Mouse (Mus musculus) CD4-positive helper T cell, adult 2 months (primary cell): ENCODE measurements around the gene 4930562C15Rik.

Experiments
- DNase-seq: peaks from one replicate; pipeline ENCODE4 v3.0.0-alpha.2; 2012; ENCODE audit warnings: low read depth, missing footprints, low spot score

Gene 4930562C15Rik

DNA sequence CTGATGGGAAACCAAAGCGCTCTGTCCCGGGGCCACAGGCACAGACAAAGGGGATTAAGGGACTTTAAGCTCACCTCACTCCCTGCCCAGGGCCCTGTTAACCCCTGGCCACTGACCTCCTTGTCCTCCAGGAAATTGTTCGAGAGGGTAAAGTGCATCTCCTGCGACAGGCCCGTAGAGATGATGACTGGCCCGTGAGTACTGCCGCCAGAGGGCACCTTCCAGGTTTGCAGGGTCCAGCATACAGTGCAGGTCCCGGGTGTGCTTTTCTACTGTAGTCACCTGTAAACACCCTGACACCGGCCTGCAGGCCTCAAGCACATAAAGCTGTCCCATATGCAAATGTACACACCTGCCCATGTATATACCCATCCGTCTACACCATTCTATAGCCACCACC lies 26.2 kb downstream of the 4930562C15Rik start:
- no peak for DNase-seq

DNA sequence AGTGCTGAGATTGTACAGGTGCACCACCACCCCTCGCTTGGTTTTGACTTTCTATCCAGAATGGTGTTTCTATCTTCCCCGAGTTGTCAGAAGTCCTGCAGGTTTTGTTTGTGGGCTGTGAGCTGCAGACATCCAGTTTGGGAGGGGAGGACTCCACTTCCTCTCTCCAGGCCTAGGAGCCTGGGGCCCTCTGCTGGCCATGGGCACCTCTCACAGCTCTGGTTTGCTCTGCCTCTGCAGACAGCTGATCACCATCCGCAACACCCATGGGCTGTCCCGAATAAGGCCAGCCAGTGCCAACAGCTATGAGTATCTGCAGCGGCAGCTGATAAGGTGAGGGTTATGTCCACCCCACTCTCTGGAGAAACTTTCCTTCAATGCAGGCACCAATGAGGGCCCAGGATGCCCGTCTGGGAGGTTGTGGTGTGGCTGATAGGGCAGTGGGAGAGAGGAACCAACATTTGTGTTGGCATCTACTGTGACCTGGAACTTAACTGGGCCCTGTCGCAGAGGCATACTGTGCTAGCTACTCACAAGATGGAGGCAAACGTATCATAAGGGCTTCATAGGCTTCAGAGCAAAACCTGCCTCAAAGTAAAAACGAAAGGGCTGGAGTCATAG lies 27.8 kb downstream of the 4930562C15Rik start:
- peak; percentile 63 for DNase-seq

DNA sequence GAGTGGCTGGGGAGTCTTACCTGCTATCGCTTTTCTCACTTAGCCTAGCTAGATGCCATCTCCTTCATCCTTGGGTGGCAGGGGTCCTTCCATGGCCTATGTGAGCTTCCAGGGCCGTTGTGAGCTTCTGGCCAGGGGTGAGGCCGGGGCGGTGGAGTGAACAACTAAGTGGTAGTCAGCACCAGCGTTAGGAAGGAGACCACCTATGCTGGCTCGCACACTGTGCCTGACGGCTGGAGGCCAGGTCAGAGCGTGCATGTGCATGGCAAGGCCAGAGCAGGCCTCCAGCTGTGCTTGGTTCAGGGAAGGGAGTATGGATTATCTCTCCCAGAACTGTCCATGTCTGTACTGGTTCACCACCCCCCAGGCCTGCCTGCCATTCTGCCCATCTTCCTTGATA lies 28.5 kb downstream of the 4930562C15Rik start:
- no peak for DNase-seq

DNA sequence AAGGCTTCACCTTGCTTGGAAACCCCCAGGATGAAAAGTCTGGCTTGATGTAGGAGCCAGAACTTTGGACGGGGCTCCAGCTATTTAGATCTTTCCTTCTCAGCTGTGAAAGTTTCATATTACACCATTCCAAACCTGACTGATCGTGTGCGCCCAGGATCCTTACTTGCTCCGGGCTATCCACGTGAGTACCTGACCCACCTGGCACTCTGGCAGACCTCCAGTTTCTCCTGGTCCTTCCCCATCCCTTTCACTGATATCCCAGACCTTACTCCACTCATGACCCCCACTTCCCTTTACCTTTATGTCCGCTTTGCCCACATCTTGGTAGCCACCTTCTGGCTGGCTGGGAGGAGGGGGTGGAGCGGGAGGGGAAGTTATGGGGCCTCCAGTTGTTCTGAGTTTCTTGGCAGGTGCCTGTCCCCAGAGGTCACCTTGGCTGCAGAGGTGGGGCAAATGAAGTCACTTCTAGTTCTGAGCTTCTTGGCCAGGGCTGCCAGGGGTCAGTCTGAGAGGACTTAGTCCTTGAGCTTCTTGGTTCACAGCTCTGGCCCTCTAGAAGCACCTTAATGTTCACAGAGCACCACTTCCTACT lies 31.0 kb downstream of the 4930562C15Rik start:
- no peak for DNase-seq

DNA sequence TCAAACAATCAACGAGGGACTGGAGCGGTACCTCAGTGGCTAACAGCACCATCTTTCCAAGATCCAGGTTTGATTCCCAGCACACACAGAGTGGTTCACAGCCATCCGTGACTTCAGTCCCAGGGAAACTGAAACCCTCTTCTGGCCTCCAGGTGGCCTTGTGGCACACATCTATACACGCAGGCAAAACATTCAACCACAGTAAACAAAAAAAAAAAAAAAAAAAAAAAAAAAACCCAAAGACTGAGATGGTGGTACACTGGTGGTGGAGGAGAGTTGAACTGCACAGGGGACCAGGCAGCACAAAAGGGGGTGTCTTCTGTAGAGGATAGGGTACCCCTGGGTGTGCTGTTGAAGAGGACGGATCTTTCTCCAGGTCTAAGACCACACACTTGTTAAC lies 35.3 kb downstream of the 4930562C15Rik start:
- DNase-seq = no peak

GRCm38 (mm10) chr16:4871926-4872325 lies 36.7 kb downstream of the 4930562C15Rik start:
- no peak for DNase-seq

GRCm38 (mm10) chr16:4875198-4876032 lies 40.2 kb downstream of the 4930562C15Rik start:
- no peak for DNase-seq

GRCm38 (mm10) chr16:4876033-4876680 lies 40.9 kb downstream of the 4930562C15Rik start:
- no peak for DNase-seq

DNA sequence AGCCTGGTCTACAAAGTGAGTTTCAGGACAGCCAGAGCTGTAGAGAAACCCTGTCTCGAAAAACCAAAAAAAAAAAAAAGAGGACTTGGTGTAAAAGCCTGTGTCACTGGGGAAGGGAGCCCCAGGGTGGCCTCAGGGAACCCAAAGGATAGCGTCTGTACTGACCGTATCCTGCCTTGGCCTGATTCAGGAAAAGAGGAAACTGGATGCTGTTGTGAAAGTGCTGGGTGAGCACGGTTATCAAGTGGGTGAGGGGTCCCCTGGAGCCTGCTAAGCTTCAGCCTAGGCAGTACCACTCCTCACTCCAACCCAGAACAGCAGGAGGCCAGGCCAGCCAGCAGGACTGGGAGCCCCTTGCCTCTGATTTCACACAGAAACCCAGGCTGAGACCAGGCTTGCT lies 42.0 kb downstream of the 4930562C15Rik start:
- no peak for DNase-seq

DNA sequence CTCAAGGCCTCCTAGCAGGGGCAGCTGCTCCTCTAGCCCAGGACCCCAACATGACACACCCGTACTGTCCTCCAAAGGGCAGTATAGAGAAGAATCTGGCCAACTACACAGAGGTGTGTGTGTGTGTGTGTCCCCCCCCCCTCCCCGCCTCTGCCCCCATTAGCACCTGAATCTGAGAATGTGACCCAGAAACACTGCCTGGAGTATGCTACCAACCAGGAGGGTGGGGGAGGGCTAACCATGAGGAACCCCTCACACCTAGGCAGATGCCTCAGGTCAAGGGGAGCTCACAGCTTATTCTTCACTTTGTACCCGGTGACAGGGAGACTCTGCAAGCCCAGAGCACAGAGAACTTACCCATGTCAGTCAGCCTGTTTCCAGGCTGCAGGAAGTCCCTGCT lies 42.5 kb downstream of the 4930562C15Rik start:
- DNase-seq = no peak

DNA sequence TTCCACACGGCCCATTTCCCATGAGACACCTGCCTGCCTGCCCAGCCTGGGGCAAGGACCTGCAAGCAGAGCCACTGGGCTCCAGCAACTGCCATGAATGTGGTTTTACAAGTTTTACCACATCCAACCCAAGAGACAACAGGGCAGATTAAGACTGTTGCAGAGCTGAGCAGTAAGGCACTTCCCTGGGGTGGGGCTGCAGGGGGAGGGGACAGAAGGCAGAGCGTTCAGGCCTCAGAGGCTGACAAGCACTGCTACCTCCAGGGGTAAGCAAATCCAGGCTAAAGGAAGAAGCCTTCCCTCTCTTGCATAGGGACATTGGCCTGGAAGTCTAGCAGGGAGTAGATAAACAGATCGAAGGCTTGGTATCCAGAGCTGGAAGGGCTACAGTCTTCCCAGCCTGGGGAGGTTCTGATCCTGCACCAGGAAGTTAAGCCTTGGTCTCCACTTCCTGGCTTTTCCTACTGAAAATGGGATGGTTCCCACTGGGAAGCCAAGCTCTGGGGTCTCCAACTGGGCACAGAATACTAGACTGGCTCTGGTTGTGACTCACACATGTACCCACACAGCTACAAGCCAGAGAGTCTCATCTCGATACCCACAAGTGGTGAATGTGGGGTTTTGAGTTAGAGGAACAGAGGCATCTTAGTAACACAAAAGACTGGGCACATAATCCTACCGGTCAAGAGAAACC lies 43.1 kb downstream of the 4930562C15Rik start:
- peak; percentile 85 for DNase-seq

DNA sequence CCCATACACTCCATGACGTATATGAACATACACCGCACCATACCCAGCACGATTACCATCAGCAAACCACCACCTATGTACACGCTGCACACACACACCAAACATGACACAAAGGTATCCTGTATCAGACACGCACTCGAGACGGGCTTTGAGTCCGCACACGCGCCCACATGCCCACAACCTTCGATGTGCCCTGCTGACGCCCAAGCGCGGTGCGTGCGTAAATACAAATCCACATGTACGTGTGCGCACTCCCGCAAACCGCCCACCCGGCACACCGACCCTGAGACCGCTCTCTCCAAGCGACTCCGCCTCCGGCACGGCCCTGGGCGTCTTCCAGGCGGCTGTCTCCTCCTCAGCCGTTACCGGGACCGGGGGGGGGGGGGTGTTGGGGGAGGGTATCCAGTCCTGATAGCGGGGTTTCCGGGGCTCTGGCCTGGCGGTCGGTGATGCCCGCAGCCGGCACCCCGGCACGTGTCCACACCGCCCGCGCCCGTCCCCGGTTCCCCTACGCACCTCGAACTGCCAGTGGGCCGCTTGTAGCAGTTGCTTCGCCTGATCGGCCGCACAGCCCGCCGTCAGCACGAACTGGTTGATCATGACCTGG lies 44.0 kb downstream of the 4930562C15Rik start:
- DNase-seq = peak; percentile 90

- DNase-seq = peak; percentile 88
Observed at GRCm38 (mm10) chr16:4879708-4880124, 44.5 kb downstream of the 4930562C15Rik start.

DNA sequence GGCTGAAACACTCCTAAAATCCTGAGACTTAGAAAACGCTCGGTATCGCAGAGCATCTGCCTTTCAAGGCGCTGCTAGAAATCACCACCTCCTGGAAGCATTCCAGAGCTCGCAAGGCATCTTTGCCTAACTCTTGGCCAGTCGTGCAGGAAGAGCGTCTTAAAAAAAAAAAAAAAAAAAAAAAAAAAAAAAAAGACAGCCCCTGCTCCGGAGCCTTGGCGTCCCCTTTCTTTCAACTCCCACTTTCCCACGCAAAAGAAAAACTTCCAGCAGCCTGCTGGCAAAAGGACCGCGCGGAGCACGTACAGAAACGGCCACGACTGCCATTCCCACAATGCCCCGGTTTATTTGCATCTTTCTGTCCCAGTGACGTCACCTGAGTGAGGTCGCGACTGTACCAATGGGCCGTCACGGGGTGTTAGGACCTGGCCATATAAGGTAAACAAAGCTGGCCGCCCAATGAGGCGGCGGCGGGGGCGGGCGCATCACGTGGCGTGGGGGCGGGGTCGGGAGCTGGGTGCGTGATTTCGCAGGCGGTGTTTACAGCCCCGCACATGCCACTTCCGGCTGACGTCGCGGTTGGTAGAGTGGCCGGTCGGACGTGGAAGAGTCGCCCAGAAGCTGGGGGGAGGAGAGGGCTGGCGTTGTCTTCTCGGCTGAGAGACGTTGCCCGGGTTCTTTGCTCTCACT lies 45.1 kb downstream of the 4930562C15Rik start, which contains the start of gene Ubald1:
Gene Ubald1 (minus strand): TSS at position 180 of the 690 bp plus-strand sequence.
- peak; percentile 98 for DNase-seq

DNA sequence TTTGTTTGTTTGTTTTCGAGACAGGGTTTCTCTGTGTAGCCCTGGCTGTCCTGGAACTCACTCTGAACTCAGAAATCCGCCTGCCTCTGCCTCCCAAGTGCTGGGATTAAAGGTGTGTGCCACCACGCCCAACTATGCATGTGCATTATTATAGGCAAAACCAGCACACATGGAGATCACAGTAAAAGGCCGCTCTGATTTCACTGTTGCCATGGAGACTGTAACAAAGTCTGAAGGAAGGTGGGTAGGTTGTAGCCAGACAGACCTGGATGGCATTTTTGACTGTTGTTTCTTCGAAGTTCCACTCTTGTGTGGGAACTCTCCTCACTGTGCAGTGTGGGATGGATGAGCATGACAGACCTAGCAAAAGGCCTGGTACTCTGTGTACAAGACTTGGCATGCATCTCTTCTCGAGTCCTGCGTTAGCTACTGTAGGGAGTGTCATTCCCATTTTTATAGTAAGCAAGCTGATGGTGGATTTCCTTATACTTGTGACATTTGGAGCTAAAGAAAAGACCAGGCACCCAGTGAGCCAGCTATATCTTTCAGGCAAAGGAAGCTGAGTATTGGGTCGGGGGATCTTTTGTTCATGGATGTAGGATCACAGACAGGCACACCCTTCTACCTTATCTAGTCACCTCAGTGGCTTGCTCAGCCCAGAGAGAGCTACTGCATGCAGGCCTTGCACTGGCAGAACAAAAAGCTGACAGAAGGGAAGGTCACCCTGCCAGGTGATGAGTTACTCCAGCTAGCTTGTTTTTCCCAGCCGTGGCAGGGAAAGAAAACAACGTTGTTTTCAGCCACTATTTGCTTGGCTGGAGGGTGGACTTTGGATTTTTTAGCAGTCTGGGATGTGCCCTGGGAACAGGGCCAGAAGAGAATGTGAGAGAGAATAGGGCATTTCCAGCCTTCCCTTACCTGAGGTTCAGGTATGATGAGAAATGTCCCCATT lies 46.5 kb downstream of the 4930562C15Rik start:
- DNase-seq = peak; percentile 57

GRCm38 (mm10) chr16:4884930-4885329 lies 49.7 kb downstream of the 4930562C15Rik start:
- DNase-seq = no peak

DNA sequence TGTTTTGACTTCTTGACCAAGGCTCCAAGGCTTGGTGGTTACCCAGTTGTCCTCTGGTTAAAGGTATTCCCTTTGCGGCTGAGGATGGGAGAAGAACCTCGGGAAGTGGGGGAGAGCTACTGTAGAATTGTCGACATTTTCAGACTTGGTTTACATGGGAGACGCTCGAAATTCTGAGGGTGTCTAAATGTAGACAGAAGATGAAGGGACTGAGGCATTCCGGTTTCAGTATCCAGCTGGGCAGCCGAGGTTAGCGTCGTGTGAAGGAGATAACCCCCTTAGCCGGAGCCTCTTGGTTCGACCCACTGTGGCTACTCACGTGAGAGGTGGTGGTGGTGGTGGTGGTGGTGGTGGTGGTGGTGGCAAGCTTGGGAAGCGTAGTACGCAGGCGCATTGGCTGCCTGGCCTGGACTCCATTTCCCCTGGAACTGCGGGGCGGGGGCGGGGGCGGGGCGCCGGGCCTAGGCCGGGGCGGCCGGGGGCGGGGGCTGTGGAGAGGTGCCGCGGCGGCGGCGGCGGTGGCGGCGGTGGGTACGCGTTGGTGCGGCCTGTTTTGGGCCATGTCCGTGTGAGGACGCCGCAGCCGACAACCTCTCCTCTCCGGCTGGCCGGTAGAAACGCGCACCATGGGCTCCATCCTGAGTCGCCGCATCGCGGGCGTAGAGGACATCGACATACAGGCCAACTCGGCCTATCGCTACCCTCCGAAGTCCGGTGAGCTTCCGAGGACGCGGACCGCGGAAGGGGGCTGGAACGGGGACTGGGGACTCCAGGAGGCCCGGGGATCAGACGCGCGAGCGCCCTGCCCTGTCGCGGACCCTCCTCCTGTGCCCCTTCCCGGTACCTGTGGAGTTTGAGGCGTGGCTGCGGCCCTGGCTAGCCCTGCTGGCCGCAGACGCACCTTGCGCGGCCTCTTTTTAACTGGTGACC lies 50.8 kb downstream of the 4930562C15Rik start, which contains the start of gene Mgrn1:
Gene Mgrn1 (plus strand): TSS at position 490 of the 930 bp plus-strand sequence.
- DNase-seq = peak; percentile 89

DNA sequence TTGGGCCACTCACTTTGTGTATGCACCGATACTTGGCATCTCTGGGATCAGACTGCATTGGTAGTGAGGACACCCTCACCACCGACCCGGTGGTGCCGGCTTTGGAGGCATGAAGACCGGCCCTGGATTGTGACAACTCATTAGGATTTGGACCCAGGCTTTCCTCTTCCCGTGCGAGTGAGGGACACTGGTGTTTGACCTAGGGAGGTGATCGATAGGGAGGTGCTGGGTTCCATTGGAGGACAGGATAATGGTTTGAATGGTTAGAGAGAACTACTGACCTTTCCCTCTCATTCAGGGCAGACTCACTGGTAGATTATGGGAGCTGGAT lies 51.4 kb downstream of the 4930562C15Rik start:
- no peak for DNase-seq
